Mouse (Mus musculus) cerebellum, postnatal 25 days (tissue): ENCODE measurements at regions not wholly inside any gene's neighbourhood (a gene's known extent, or its start where the extent isn't known, plus 50 kb on each side); places are given as distances from the start of the nearest gene placed in this dataset.
A peak's percentile ranks its signal among the peaks of the same experiment; 100 is the strongest.

Experiments used
- DNase-seq, 2 experiments: peaks; one replicate each; pipeline ENCODE4 v3.0.0; 2021; ENCODE audit warnings: mixed read lengths in 2 of 2

DNA sequence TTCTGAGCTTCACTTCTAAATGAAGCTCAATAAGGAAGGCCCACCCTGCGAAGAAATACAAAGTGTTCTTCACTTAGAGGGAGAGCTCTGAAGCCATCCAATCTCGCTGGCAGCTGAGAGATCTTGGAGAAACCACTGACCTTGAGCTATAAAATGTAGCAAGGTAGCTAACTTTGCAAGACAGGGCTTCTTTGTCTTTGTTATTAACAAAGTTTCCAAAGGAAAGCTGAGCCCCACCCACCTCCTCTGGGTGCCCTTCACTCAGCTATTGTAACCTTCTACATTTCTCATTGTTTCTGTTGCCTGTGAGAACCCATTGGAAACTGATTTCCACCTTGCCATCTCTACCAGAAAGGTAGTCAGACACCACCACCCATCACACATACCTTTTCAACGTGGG is 57.2 kb upstream of the Usp9x start:
- no peak for DNase-seq

DNA sequence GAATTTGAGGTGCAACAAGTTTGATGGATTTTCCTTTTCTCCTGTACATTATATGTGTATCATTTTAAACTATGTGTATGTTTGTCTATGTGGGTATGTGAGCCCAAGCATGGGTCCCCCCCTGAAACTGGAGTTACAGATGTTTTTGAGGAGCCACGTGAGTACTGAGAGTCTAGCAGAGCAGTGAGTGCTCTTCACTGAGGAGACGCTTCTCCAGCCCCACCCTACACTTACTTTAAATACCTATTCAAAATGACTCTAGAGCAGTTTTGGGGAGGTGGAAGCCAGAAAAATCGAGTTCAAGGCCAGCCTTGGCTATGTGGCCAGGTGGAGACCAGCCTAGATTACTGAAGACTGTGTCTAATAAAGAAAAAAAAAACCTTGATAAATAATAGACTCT is 58.2 kb upstream of the Usp9x start:
- no peak for DNase-seq

DNA sequence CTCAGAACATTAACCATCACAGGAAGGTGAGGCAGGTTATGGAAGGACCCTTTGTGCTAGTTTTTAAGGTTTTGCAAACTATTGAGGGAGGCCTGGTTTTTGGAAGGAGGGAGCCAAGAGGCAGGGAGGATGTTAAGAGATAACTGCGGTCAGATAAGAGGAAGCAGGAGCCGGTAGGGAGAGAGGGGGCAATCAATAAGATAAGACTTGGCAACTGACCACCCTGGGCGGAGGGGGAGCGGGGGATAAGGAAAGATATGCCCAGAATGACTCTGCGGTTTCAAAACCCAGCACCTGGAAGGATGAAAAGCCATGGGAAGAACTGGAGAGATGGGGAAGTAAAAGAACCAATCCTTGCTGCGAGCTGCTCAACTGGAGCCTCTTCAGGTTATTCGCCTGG is 80.5 kb upstream of the Usp9x start:
- DNase-seq = no peak

DNA sequence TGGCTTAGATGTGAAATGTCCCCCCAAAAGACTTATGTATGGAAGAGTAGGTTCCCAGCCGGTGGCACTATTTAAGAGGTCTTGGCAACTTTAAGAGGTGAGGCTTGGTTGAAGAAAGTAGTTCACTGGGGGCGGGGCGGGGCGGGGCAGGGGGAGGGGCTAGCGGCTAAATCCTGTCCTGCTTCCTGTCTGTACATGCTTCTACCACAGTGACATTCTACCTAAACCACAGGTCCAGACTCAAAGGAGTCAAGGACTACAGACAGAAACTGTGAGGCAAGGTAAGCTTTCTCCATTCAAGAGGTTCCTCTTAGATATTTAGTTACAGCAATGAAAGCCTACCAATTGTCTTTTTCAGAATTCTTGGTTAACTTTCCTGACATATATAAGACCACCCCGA is 93.6 kb upstream of the Usp9x start:
- no peak for DNase-seq

DNA sequence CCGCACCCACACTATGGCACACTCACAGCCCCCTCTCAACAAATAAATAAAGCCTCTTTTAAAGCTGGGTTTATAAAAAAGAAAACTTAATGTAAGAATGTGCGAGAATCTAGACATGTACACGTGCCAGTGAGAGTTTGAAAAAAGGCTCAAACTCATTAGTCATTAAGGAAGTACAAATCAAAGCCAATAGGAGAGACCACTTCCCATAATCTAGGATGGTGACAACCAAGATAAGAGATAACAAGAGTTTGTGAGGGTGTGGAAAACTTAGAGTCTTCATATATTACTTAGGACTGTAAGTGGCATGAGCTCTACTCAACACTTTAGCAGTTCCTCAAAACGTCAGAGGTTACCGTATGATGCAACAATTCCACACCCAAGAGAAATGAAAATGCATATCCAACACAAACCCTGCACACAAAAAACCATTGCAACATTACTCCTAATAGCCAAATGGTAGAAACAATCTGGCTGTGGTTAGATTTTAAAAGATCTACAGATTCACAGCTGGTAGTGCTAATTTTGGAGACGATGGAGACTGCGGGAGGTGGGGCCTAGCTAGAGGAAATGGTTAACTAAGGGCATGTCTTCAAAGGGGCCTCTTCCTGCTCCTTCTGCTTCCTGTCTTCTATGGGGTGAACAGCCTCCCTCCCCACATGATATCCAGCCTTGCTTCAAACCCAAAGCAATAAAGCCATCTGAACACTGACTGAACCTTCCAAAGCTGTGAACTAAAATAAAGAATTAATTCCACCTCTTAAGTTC is 102.1 kb upstream of the Usp9x start:
- no peak for DNase-seq

DNA sequence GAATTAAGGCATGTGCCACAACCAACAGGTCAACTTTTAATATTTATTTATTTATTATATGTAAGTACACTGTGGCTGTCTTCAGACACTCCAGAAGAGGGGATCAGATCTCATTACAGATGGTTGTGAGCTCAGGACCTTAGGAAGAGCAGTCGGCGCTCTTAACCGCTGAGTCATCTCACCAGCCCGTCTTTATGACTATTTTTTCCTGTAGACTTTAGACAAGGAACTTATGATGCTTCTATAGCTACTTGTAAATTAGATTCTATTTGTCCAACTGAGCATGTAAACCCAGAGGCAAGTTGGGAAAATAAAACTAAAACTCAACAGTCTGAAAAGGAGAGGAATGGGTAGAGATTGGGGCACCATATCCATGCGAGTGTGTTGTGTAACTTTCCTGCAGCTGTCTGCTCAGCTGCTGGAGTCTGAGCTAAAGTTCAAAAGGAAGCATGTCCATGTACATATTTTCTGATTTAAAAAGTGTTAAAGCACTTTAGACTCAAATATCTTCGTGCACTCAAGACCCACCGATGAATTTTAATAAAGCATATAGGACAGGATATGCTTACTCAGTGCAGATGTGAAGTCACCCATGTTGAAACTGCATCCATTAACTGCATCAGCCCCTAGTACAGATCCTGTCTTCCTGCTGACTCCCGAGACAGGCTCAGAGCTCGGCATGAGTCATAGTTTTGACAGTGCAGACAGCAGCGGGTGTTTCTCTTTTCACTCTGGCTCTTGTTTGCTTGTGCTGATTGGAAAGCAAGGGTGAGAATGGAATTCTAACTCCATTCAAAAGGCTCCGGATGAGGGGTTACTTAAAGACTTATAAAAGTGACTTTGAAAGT is 111.6 kb upstream of the Usp9x start:
- DNase-seq = no peak

DNA sequence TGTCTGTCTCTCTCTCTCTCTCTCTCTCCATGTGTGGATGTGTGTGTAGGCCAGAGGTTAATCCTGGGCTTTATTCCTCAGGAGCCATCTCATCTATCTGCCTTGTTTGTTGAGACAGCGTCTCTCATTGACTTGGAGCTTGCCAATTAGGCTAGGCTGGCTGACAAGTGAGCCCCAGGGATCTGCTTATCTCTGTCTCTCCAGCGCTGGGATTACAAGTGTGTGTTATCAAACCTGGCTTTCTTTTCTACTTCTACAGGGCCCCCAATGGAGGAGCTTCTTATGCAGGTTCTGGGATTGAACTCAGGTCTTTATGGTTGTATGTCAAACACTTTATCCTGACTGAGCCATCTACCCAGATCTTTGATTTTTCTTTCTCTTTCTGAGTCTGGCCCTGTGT is 112.4 kb upstream of the Usp9x start:
- no peak for DNase-seq

DNA sequence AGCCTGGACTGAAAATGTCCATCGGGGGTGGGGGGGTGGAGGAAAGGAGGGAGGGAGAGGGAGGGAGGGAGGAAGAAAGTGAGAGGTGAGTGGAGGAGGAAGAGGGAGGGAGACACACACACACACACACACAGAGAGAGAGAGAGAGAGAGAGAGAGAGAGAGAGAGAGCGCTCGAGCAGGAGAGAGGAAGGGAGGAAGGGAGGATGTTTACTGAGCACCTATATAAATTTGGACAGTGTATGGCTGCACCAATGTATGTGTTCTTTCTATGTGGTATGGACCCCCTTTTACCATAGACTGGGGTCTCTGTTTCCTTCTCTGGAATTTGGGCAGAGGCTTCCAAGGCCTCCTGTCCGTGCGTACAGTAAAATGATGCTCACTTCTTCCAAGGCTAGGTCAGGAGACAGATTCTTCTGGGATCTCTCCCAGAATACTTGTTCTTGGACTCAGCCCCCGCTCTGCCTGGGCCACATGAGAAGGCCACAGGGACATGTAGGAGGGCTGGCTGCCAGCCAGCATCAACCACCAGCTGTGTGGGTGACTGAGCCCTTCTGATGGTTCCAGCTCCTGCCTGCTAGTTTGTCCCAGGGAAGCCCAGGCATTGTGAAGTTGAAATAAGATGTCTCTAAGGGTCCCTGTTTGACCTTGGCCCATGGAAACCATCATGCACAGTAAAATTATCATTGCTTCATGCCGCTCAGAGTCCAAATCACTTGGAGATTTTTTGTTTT is 120.2 kb upstream of the Usp9x start:
- peak in 1 of 2 experiments; percentile 10 for DNase-seq

DNA sequence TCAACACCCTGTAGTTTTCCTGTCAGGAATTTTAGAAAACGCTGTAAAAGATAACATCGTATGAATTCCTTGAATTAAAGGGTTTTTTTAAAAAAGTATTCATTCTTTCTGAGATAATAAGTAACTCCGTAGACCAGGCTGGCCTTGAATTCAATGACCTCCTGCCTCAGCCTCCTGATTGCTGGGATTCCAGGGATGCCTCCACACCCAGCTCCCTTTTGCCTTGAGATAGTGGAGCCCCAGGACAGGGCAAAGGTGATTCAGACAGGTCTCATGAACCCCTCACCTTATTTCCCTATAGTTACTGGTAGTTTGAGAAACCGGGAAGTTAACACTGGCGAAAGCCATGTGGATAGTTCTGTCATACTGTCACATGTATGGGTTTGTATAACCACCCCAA is 128.8 kb upstream of the Usp9x start:
- no peak for DNase-seq

DNA sequence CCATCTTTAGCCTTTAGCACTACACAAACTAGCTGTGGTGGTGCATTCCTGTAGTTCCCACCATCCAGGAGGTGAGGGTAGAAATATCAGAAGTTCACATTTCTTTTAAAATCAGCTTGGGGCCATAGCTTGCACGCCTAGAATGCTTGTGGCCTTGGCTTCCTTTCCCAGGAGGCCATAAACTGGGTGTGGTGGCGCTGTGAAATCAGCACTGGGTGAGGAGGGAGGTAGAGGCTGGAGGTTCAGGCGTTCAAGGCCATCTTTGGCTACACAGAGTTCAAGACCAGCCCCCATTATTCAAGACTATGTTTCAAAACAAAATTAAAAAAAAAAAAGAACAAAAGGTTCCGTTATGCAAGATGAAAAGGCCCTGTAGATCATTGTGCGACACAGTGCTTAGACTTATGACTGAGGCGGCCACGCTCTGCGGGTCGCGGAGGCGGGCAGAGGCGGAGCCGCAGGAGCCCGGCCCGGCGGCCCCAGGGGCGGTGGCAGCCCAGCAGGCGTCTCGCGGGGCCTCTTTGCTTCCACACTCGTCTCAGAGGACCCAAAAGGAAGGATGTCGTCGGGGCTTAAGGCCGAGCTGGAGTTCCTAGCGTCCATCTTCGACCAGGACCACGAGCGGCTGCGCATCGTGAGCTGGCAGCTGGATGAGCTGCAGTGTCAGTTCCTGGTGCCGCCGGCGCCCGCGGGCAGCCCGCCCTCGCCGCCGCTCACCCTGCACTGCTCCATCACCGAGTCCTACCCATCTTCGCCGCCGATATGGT is 134.7 kb upstream of the Usp9x start:
- peak; percentile 55 to 60 for DNase-seq

DNA sequence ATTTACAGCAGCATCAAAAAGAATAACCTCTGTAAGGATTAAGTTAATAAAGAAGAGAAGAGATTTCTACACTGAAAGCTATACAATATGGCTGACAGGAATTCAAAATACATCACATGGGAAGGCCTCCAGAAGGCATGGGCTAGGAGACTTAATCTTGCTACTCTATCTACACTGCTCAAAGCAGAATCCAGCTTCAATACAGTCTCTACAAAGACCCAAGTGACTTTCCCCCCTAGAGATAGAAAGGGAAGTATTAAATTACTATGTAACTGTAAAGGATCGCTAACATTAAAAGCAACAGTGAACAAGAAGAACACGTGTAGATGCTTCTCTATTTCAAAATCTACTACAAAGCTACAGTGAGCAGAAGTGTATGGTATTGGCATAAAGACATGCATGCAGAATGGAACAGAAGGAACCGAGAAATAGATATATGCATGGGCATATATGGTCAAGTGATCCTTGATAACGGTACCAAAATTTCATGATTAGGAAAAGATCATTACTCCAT is 137.9 kb upstream of the Usp9x start:
- DNase-seq = no peak

DNA sequence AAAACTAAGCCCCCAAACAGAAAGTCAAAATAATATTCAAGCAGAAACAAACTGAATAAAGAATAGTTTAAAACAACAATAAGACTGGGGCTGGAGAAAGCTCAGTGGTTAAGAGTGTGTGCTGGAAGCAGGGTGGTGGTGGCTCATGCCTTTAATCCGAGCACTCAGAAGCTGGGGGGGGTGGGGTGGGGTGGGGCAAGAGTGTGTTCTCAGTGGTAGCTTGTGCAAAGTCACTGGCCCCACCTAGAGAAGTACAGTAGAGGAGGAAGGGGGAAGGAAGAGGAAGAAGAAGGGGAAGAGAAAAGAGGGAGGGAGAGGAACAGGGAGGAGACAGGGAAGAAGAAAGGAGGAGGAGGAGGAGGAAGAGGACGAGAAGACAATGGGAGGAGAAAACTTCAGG is 141.1 kb upstream of the Usp9x start:
- DNase-seq = no peak

DNA sequence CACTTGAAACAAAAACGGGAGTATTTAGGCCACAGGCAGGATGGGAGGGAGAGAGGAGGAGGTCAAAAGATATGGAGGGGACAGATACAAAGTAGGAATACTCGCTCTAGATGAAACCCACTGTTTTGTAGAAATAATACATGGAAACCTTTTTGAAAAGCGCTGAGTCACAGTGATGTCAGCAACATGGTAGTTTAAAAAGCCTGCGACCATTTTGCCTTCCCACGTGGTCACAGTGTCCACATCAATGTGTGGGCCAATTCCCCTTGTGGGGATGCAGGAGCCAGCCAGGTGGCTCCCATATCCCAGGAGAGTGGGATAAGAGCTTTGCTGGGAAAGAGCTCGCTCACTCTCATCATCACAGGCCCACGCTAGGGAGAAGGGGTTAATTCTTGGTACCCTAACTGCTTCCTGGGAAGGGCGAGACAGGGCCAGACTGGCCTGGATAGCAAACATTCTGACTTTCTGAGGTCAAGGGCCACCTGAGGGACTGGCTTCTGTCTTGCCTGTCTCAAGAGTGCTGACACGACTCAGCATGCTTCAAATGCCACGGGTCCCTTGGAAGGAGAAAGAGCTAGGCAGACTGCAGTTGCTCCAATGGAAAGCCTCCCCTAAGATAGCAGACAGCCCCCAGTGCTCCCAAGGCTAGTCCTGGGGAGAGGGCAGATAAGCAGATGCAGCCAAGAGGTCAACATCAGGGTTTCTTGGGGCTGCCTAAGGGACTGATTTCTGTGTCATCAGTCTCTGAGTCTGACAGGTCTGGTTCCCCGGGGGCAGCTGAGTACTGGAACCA is 143.3 kb upstream of the Usp9x start:
- no peak for DNase-seq

DNA sequence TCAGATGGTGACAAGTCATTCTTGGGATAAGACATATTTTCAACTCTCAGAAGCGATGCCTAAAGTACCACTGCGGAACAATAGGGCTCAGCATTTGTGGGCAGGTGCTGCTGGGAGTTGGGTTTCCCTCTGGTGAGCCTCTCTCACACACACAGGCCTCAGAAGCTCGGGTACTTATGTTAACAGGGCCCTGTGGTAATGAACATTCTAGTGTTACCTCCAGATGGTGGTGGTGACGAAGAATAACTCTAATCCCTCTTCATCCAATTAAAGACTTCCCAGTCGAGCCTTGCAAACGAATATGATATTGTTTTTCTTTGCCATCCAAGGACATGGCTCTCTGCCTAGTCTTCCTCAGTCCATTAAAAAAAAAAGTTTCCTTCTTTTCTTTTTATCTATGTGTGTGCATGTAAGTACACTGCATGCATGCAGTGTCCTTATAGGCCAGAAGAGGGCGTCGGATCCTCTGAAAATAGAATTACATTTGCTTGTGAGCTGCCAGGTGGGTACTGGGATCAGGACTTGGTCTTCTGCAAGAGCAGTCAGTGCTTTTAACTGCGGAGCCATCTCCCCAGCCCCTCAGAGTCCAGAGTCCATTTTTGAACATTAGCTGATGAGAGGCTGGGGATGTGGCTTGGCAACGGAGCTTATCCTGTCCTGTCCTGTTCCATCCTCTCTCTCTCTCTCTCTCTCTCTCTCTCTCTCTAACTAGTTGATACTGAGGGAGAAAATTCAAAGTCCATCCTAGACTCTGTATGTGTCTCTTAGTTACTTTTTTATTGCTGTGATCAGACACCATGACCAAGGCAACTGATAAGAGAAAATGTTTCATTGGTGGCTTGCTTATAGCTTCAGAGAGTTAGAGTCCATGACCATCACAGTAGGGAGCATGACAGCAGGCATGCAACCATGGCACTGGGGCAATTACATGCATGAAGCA is 146.3 kb upstream of the Usp9x start:
- DNase-seq = no peak

DNA sequence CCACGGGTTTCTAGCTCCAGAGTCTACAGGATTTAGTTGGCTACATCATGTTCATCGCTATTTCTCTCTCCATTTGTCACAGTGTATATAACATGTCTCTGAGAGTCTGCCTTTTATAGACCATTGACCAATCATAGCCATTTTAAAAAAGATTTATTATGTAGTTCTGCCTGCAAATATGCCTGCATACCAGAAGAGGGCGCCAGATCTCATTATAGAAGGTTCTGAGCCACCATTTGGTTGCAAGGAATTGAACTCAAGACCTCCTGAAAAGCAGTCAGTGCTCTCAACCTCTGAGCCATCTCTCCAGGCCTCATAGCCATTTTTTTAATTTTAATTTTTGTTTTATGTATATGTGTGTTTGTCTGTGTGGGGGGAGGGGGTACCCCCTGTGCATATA is 151.7 kb upstream of the Usp9x start:
- DNase-seq = no peak

DNA sequence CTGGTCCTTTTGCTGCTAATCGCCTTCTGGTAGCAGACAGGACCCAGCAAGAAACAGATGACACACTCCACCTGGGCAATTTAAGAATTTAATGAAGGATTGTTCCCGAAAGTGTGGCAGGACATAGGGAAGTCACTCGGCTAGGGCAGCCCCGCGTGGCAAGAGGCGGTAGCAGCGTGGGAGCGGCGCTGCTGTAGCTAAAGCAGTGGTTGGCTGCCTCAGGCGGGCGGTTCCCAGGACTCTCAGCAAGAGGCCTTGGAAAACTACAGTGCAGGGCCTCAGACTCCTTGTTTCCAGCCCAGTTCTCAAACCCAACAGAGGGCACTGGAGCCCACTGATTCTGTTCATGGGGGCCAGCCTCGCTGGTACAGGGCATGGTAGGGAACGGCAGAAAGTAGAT is 154.2 kb upstream of the Usp9x start:
- peak in 1 of 2 experiments; percentile 36 for DNase-seq

DNA sequence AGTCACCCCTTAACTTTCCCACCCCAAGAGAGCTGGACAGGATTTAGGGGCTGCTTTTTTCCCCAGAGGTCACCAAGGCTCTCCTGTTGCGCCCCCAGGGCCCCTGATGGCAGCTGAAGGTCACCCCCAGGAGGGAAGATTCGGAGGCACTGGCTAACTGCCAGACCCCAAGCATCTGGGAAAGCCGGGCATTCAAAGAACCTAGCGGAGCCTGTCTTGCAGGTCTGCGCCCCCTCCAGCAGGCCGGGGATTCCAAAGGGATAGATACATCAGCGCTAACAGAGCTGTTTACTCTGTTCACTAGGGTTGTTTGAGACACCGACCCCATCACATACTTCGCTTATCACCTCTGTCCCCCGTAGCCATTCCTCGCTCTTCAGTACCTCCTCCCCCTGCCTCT is 154.6 kb upstream of the Usp9x start:
- DNase-seq = peak; percentile 10 to 22

DNA sequence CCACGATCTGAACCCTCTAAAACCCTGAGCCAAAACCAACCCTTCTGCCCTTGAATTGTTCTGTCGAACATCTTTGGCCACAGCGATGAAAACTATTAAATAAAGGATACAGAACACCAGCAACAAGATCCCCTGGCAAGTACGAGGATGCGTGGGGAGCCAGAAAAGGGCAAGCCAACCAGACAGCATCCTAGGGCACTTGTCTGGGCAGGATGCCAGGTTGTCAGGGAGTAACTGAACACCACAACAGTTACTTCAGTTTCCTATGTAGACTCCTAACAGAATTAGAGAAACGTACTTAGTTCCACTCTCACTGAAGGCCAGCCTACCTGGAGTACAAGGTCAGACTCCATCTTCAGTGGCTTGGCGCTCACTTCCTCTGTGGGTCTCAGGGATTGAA is 138.4 kb upstream of the Med14 start:
- DNase-seq = peak in 1 of 2 experiments; percentile 11

DNA sequence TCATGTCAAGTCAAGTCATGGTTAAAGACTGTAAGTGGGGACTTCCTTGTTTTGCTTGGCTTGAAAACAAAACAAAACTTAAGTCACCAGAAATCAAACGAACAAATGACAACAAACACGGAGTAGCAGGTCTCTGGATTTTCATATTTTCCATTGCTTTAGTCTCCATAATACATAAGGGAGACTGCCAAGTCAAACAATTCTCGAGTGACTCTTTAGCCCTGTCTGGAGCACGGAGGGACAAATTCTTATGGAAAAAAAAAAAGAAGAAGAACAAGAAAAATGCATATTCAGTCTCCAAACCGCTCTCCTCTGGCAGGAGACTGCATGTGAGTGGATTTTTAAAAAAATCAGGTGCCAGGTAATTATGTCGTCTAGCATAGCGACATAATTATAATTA is 129.6 kb upstream of the Med14 start:
- DNase-seq = no peak

DNA sequence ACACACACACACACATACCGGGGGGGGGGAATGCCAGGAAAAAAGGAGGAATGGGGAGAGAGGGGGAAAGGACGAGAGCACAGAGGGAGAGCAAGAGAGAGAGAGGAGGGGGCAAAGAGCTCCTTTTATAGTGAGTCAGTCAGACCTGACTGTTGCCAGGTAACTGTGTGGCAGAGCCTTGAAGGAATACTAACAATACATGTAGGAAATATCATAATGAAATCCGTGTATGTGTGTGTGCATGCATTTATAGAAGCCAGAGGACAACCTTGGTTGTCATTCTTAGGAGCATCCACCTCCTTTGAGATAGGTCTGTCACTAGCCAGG is 127.6 kb upstream of the Med14 start:
- DNase-seq = no peak
